Mouse (Mus musculus) MEL (cell line): ENCODE results near the gene Egfem1. TPM values are rescaled to one million over a fixed set of nuclear protein-coding genes. Genes with fewer than 3 reads are reported as not detected.

Experiments used
- DNase-seq: peaks from one replicate; pipeline ENCODE4 v3.0.0; 2011; ENCODE audit warnings: low read depth, low spot score
- H3K27ac ChIP-seq: 2 replicates; pipeline ENCODE4 v1.5.1; 2012; ENCODE audit warnings: low read depth, mild to moderate bottlenecking, control low read depth, low read length, moderate library complexity; ENCODE audit not compliant: control insufficient read depth
- H3K27me3 ChIP-seq, 2 experiments: fragments of 150-350 bp in 1 of 2; sonication (generic) in 1 of 2; 2 replicates each; pipeline ENCODE4 v1.6.1; 2012; ENCODE audit warnings: low read length in 2 of 2, mild to moderate bottlenecking in 2 of 2, improper control_type of control experiment in 1 of 2, moderate library complexity in 1 of 2; ENCODE audit not compliant: insufficient read depth in 2 of 2, control insufficient read depth in 1 of 2
- H3K36me3 ChIP-seq, 2 experiments: 2 replicates each; pipeline ENCODE4 v1.6.1; 2012 to 2014; ENCODE audit warnings: low read length in 2 of 2, improper control_type of control experiment in 1 of 2, inconsistent platforms in 1 of 2, mild to moderate bottlenecking in 1 of 2; ENCODE audit not compliant: insufficient read depth in 2 of 2, control insufficient read depth in 1 of 2
- H3K4me1 ChIP-seq, 2 experiments: fragments of 150-350 bp in 1 of 2; sonication (generic) in 1 of 2; 2 replicates each; pipeline ENCODE4 v1.6.1; 2012; ENCODE audit warnings: low read length in 2 of 2, improper control_type of control experiment in 1 of 2, mild to moderate bottlenecking in 1 of 2; ENCODE audit not compliant: insufficient read depth in 2 of 2, control insufficient read depth in 1 of 2
- H3K4me3 ChIP-seq, 2 experiments: fragments of 150-350 bp in 1 of 2; sonication (generic) in 1 of 2; 2 replicates each; pipeline ENCODE4 v1.5.1; 2012; ENCODE audit warnings: low read depth in 2 of 2, low read length in 2 of 2, mild to moderate bottlenecking in 2 of 2, moderate library complexity in 2 of 2, control low read depth in 1 of 2, improper control_type of control experiment in 1 of 2; ENCODE audit not compliant: control insufficient read depth in 1 of 2, insufficient read depth in 1 of 2
- H3K79me2 ChIP-seq: 2 replicates; pipeline ENCODE4 v1.6.1; 2012; ENCODE audit warnings: mild to moderate bottlenecking, low read length, moderate library complexity; ENCODE audit not compliant: control insufficient read depth, poor library complexity, insufficient read depth
- H3K9ac ChIP-seq: 2 replicates; pipeline ENCODE4 v1.6.1; 2012; ENCODE audit warnings: low read depth, mild to moderate bottlenecking, control low read depth, low read length, moderate library complexity; ENCODE audit not compliant: control insufficient read depth, poor library complexity, severe bottlenecking
- H3K9me3 ChIP-seq: fragments of 150-350 bp; sonication (generic); replicated peaks from 2 replicates; pipeline ENCODE4 v1.6.1; 2012; ENCODE audit warnings: mild to moderate bottlenecking, low read length, improper control_type of control experiment, moderate library complexity; ENCODE audit not compliant: insufficient read depth
- BHLHE40 ChIP-seq: IDR thresholded peaks from 2 replicates; pipeline ENCODE4 v1.6.1; 2012; ENCODE audit warnings: low read depth, mild to moderate bottlenecking, inconsistent platforms, low read length, improper control_type of control experiment, borderline replicate concordance
- CTCF ChIP-seq, 3 experiments: IDR thresholded peaks in 2 of 3; conservative IDR thresholded peaks in 1 of 3; 2 replicates each; pipeline ENCODE4 v1.5.1; 2011 to 2012; ENCODE audit warnings: low read length in 3 of 3, low read depth in 2 of 3, mild to moderate bottlenecking in 2 of 3, improper control_type of control experiment in 1 of 3, inconsistent platforms in 1 of 3, mixed read lengths in 1 of 3, moderate library complexity in 1 of 3; ENCODE audit not compliant: control insufficient read depth in 1 of 3, insufficient read depth in 1 of 3, poor library complexity in 1 of 3, severe bottlenecking in 1 of 3
- GABPA ChIP-seq: IDR thresholded peaks from 2 replicates; pipeline ENCODE4 v1.6.1; 2012; ENCODE audit warnings: low read depth, mild to moderate bottlenecking, inconsistent platforms, low read length, improper control_type of control experiment, moderate library complexity
- HCFC1 ChIP-seq: IDR thresholded peaks from 2 replicates; pipeline ENCODE4 v1.6.1; 2012; ENCODE audit warnings: low read depth, mild to moderate bottlenecking, inconsistent platforms, low read length, improper control_type of control experiment, moderate library complexity
- JUND ChIP-seq: IDR thresholded peaks from 2 replicates; pipeline ENCODE4 v1.6.1; 2011; ENCODE audit warnings: low read depth, mild to moderate bottlenecking, improper control_type of control experiment, low read length
- KAT2A ChIP-seq: conservative IDR thresholded peaks from 2 replicates; pipeline ENCODE4 v1.6.1; 2012; ENCODE audit warnings: low read depth, low read length, improper control_type of control experiment, inconsistent platforms
- MAFK ChIP-seq: IDR thresholded peaks from 2 replicates; pipeline ENCODE4 v1.6.1; 2011; ENCODE audit warnings: low read depth, mild to moderate bottlenecking, low read length, improper control_type of control experiment, borderline replicate concordance
- MEF2A ChIP-seq: IDR thresholded peaks from 2 replicates; pipeline ENCODE4 v1.6.1; 2014; ENCODE audit warnings: low read depth, mild to moderate bottlenecking, inconsistent platforms, low read length, improper control_type of control experiment; ENCODE audit not compliant: poor library complexity, insufficient replicate concordance, severe bottlenecking; ENCODE audit errors: extremely low read depth
- POLR2AphosphoS5 ChIP-seq: IDR thresholded peaks from 2 replicates; pipeline ENCODE4 v1.6.1; 2012; ENCODE audit warnings: low read depth, borderline replicate concordance, mild to moderate bottlenecking, inconsistent platforms, low read length, moderate library complexity, mixed read lengths
- TBP ChIP-seq: IDR thresholded peaks from 2 replicates; pipeline ENCODE4 v1.8.0; 2011; ENCODE audit warnings: low read depth, low read length, improper control_type of control experiment
- USF2 ChIP-seq, 2 experiments: IDR thresholded peaks; 2 replicates each; pipeline ENCODE4 v1.6.1; 2011 to 2012; ENCODE audit warnings: improper control_type of control experiment in 2 of 2, low read length in 2 of 2, borderline replicate concordance in 1 of 2, inconsistent platforms in 1 of 2, low read depth in 1 of 2, mild to moderate bottlenecking in 1 of 2; ENCODE audit not compliant: insufficient read depth in 1 of 2
- ZC3H11A ChIP-seq: IDR thresholded peaks from 2 replicates; pipeline ENCODE4 v1.6.1; 2012; ENCODE audit warnings: low read depth, mild to moderate bottlenecking, inconsistent platforms, low read length, improper control_type of control experiment
- ZNF384 ChIP-seq: IDR thresholded peaks from 2 replicates; pipeline ENCODE4 v1.6.1; 2012; ENCODE audit warnings: low read depth, mild to moderate bottlenecking, inconsistent platforms, low read length, improper control_type of control experiment
- polyA plus RNA-seq, 2 experiments: library from polyadenylated mRNA; stranded (reverse) in 1 of 2; unstranded in 1 of 2; fragments of >175 nt in 1 of 2; fragments of >200 nt in 1 of 2; gene quantifications; 2 replicates each; pipeline versions ENCODE4 v1.2.1 to v1.2.4; 2012; ENCODE audit warnings: low replicate concordance in 2 of 2, low read depth in 1 of 2; ENCODE audit not compliant: insufficient read length in 2 of 2, insufficient read depth in 1 of 2, missing spikeins in 1 of 2
- total RNA-seq: library from RNA; depleted of rRNA; stranded (reverse); fragments of 300-350 nt; gene quantifications from 2 replicates; pipeline ENCODE4 v1.2.3, GENCODE M21; 2012

Egfem1 gene
- total and polyA plus RNA-seq, 3 experiments, result not detected

DNA sequence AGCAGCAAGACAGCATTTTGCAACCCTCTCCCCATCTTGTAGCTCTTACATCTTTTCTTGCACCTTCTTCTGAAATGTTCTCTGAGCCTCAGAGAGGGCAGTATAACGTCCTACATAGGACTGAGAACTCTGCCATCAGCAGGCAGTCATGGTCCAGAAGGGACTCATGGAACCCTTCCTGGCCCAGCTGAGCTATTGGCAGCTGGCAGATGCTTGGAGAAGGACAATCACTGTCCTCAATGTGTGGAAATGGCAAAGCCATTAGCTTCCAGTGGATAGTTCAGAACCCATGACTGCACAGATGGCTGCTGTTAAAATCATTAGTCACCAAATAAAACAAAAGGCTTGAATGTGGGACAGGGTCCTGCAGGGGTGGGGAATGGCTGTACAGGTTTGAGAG, 35.6 kb downstream of the Egfem1 start:
- Histone ChIP-seq H3K27me3 (no peaks in the 10 kb centered on the region), H3K27ac (no peak overlapping the region), H3K9me3 (no peaks in the 10 kb centered on the region), H3K36me3 (no peaks in the 10 kb centered on the region), H3K9ac (no peak overlapping the region), H3K4me3 (no peak overlapping the region), H3K4me1 (no peaks in the 10 kb centered on the region), H3K79me2 (no peaks in the 10 kb centered on the region)
- TF ChIP-seq CTCF (IDR thresholded peaks at IDR 0.05 in 2 of 3, conservative IDR thresholded peaks at IDR 0.05 in 1 of 3; ENCODE audit: control insufficient read depth in 1 of 3, insufficient read depth in 1 of 3, low read depth in 2 of 3, low read length in 3 of 3, poor library complexity in 1 of 3, severe bottlenecking in 1 of 3), result no peak
- no peak for DNase-seq

DNA sequence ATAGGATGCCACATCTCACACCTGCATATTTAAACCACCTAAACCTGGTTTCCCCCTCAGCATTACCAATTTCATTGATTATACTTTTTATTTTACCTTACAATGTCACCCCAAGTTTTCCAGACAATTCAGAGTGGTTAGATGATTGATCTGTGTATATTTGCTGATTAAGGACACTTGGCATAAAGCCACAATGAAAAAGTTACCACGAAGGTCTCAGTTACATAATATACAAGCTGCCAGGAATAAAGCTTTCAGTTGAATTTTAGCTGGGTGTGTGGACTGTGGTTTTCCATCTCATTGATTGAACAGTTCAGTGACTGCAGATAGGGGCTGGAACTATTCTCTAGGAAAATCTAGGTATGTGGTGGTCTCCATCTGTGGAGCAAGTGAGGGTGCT, 40.7 kb downstream of the Egfem1 start:
- no peak for TF ChIP-seq BHLHE40
- no peak for TF ChIP-seq KAT2A
- no peak for TF ChIP-seq ZNF384
- TF ChIP-seq JUND, result no peak
- no peak for TF ChIP-seq USF2 (IDR thresholded peaks at IDR 0.05; ENCODE audit: borderline replicate concordance in 1 of 2, insufficient read depth in 1 of 2, low read depth in 1 of 2, low read length in 2 of 2)
- no peak for TF ChIP-seq HCFC1
- H3K27ac ChIP-seq, result no peak overlapping the region
- H3K4me1 ChIP-seq, result no peaks in the 10 kb centered on the region
- no peak for DNase-seq
- no peaks in the 10 kb centered on the region for H3K79me2 ChIP-seq
- no peaks in the 10 kb centered on the region for H3K9me3 ChIP-seq
- H3K9ac ChIP-seq, result no peak overlapping the region
- no peaks in the 10 kb centered on the region for H3K36me3 ChIP-seq
- no peaks in the 10 kb centered on the region for H3K27me3 ChIP-seq
- no peak overlapping the region for H3K4me3 ChIP-seq

DNA sequence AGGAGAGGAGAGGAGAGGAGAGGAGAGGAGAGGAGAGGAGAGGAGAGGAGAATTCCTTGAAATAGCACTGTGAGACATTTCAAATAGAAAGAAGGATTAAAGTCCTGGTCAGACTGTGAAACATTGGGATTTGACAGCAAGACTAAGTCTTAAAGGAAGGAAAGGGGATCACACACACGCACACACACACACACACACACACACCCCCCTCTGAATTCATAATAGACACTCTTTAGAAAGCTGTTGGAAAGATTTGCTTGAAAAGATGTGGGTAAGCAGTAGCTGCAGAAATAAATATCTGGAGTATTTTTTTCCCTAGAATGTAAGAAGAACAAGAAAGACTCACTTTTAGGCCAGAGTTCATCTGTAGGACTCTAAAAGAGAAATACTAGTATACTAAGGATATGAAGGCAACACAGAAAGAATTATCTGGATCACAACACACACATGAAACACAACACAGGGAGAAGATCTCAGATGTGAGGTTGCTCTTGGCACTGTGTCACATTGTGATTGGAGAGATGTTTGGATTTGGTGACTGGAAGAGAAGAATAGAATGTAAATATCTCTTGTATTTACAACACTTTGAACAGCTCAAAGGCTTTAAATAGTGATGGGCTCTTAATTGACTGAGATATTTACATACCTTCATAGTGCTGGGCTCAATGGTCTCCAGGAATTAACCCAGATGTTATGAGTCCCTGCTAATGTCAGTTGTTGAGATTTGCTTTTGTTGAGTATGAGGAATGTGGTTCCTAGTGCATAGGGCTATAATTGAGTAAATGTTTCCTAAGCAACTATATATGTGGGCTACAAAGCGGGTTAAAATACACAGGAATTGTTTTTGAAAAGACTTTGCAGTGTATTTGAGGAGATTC, 50.5 kb downstream of the Egfem1 start:
- Histone ChIP-seq H3K27ac (no peak overlapping the region), H3K9ac (no peak overlapping the region)
- DNase-seq, result no peak
- no peak for TF ChIP-seq MEF2A
- TF ChIP-seq MAFK, result no peak
- no peak for TF ChIP-seq ZC3H11A
- no peak for TF ChIP-seq GABPA
- no peak for TF ChIP-seq TBP
- no peak for TF ChIP-seq POLR2AphosphoS5
- TF ChIP-seq, all 39 proteins: peak for 0
- H3K9me3 ChIP-seq, result no peaks in the 10 kb centered on the region
- no peaks in the 10 kb centered on the region for H3K4me1 ChIP-seq
- H3K79me2 ChIP-seq, result no peaks in the 10 kb centered on the region
- H3K27me3 ChIP-seq, result no peaks in the 10 kb centered on the region
- no peaks in the 10 kb centered on the region for H3K36me3 ChIP-seq
- H3K4me3 ChIP-seq, result no peak overlapping the region
